ENCODE assay signal across 8 mouse cellular contexts in the genomic region with DNA sequence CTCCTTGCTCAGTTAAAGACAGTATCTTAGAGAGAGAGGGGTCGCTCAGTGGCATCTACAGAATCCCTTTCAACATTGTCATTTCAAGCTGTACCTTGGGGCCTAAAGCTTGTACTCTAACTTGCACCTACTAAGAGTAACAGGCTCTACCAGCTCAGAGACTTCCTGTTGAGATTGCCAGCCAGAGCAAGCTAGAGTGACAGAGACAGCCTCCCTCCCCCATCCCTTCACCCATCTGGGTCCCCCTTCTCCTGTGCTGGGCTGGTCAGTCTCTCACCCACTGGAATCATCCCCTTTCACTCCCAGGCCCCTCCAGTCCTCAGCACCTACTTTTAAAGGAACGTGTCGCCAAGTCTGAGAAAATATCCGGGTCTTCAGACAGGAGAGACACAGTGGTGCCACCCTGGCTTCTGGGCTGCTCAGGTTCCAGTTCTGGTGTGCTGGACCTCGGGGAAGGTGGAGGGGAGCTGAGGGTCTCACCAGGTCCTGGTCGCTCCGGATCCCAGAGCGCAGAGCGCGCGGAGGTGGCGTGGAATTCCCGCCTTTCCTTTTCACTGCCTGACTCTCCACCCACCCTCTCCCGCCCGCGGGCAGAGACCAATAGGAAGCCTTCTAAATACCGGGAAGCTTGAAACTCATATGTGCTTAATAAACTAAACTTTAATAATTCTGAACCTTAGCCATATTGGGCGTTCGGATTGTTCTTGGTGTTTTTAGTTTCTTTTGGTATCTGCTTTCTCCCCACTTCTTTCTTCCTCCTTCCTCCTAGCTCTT. TPM values are rescaled to one million over a fixed set of nuclear protein-coding genes. Genes with fewer than 3 reads are reported as not detected.
A peak's percentile ranks its signal among the peaks of the same experiment; 100 is the strongest.
DNase-seq lines count a peak whose midpoint lies in the region; ATAC-seq and TF ChIP-seq lines count a peak whose summit lies in the region.
"Not testable (repeated sequence)": the region's sequence is repeated elsewhere in the genome, so short reads cannot be mapped to it uniquely, and the experiment has no call there.

No protein-coding gene starts in this region.

- ATAC-seq in forebrain, postnatal 0 days, result peak; percentile 42; the same call in 1 of the 2 replicates
- peak; percentile 25 to 40; a peak in 3 of 4 replicates for ATAC-seq in hematopoietic stem cell, adult 5-6 weeks (replicated peaks in 1 of 2; ENCODE audit: insufficient read depth in 1 of 2, low FRiP score in 2 of 2, low TSS enrichment in 1 of 2, low read depth in 1 of 2, poor library complexity in 2 of 2, severe bottlenecking in 2 of 2)
- peak; percentile 90 for ATAC-seq in lung, embryonic 14.5 days (ENCODE audit: insufficient read depth)
- peak; percentile 74; the same call in 1 of the 2 replicates for ATAC-seq in stomach, postnatal 0 days (ENCODE audit: low FRiP score, low TSS enrichment)

- TF ChIP-seq EP300 in stomach, postnatal 0 days (optimal IDR thresholded peaks at IDR 0.05), result not testable (repeated sequence)

- H3ac ChIP-seq in myocyte (ENCODE audit: control insufficient read depth, insufficient read length), result not testable (repeated sequence)

- not testable (repeated sequence) for TF ChIP-seq CTCF in forebrain, postnatal 0 days (IDR thresholded peaks at IDR 0.05; ENCODE audit: low read depth); lung, embryonic 14.5 days (IDR thresholded peaks at IDR 0.05; ENCODE audit: low read depth); stomach, postnatal 0 days (IDR thresholded peaks at IDR 0.05; ENCODE audit: low read depth)

- not testable (repeated sequence) for H3K27ac ChIP-seq in forebrain, postnatal 0 days (ENCODE audit: low read depth, low read length); stomach, postnatal 0 days (replicated peaks)
- H3K27ac ChIP-seq in lung, embryonic 14.5 days (ENCODE audit: low read depth), result peak overlapping the region; percentile 71; the same call in 1 of the 2 replicates

- peak overlapping the region; percentile 57 for H3K4me2 ChIP-seq in forebrain, postnatal 0 days (ENCODE audit: low read depth)
- H3K4me2 ChIP-seq in lung, embryonic 14.5 days, result peak overlapping the region; percentile 81
- H3K4me2 ChIP-seq in myocyte (ENCODE audit: low read depth), result peak overlapping the region; percentile 78
- peak overlapping the region; percentile 57 for H3K4me2 ChIP-seq in stomach, postnatal 0 days (replicated peaks; ENCODE audit: low read depth)

- H3K79me2 ChIP-seq in myocyte (ENCODE audit: control insufficient read depth, insufficient read depth), result not testable (repeated sequence)

- H3K9me3 ChIP-seq in forebrain, postnatal 0 days (ENCODE audit: low read length); lung, embryonic 14.5 days (ENCODE audit: low read depth, low read length); stomach, postnatal 0 days (ENCODE audit: control insufficient read depth, low read length): not testable (repeated sequence)

- H3K4me1 ChIP-seq in forebrain, postnatal 0 days (ENCODE audit: insufficient read depth); lung, embryonic 14.5 days (ENCODE audit: insufficient read depth); stomach, postnatal 0 days (replicated peaks; ENCODE audit: control insufficient read depth, insufficient read depth): not testable (repeated sequence)

- peak; percentile 67 for DNase-seq in CD4-positive, CD25-positive, alpha-beta regulatory T cell, adult 2 months (ENCODE audit: low read depth, low spot score)
- DNase-seq in cerebellum, postnatal 10 days, result peak; percentile 30 to 45
- peak; percentile 31 for DNase-seq in forebrain, postnatal 0 days
- peak; percentile 44 to 62 for DNase-seq in kidney, postnatal 25 days
- DNase-seq in lung, embryonic 14.5 days, result peak; percentile 83
- peak; percentile 71 for DNase-seq in stomach, postnatal 0 days (ENCODE audit: low spot score)

- peak overlapping the region; percentile 31; the same call in 1 of the 2 replicates for H3K9ac ChIP-seq in forebrain, postnatal 0 days
- peak overlapping the region; percentile 64 for H3K9ac ChIP-seq in lung, embryonic 14.5 days
- not testable (repeated sequence) for H3K9ac ChIP-seq in stomach, postnatal 0 days (ENCODE audit: low read length)

- TF ChIP-seq POLR2A in myocyte (IDR thresholded peaks at IDR 0.05; ENCODE audit: insufficient read length, low read depth), result not testable (repeated sequence)

- H3K4me3 ChIP-seq in forebrain, postnatal 0 days (ENCODE audit: low read depth, low read length), result peak overlapping the region; percentile 36
- peak overlapping the region; percentile 45 for H3K4me3 ChIP-seq in lung, embryonic 14.5 days (ENCODE audit: low read depth, low read length)
- peak overlapping the region; percentile 28 for H3K4me3 ChIP-seq in myocyte
- H3K4me3 ChIP-seq in stomach, postnatal 0 days (ENCODE audit: low read depth, low read length), result peak overlapping the region; percentile 44

- WGBS in forebrain, postnatal 0 days, result 11% methylated on average over 19 of the region's 19 CpGs
- 10% methylated on average over 19 of the region's 19 CpGs for WGBS in lung, embryonic 14.5 days
- 14% methylated on average over 19 of the region's 19 CpGs for WGBS in stomach, postnatal 0 days

- not testable (repeated sequence) for H3K36me3 ChIP-seq in forebrain, postnatal 0 days (ENCODE audit: insufficient read depth); myocyte (ENCODE audit: control insufficient read depth, insufficient read depth); stomach, postnatal 0 days (ENCODE audit: control insufficient read depth, insufficient read depth, low read length)
- H3K36me3 ChIP-seq in lung, embryonic 14.5 days (ENCODE audit: insufficient read depth), result peaks cover 16% of the 10 kb centered on the region

- not testable (repeated sequence) for H3K27me3 ChIP-seq in forebrain, postnatal 0 days (ENCODE audit: insufficient read depth, low read length); lung, embryonic 14.5 days (ENCODE audit: insufficient read depth, low read length); myocyte (ENCODE audit: control insufficient read depth, insufficient read depth, insufficient read length); stomach, postnatal 0 days (ENCODE audit: control insufficient read depth, insufficient read depth, low read length)

RNA-seq across cellular contexts. Expression of a gene that starts 0.8 kb away (rescaled TPM):
- 1.3 and 2.2 TPM in 2 replicates for total RNA-seq in forebrain, postnatal 0 days (2014; rRNA removed)
- 0.93 and 1.3 TPM in 2 replicates for polyA plus RNA-seq in forebrain, postnatal 0 days (2015; fragmentation: Nextera tagmentation; extraction: Ambion mirVana)
- 50.1 and 52.5 TPM in 2 replicates for total RNA-seq in hematopoietic stem cell, adult 5-6 weeks (2017)
- 34.4 and 36.1 TPM in 2 replicates for polyA plus RNA-seq in lung, embryonic 14.5 days (2014; fragmentation: Nextera tagmentation; extraction: Ambion mirVana)
- polyA plus RNA-seq in myocyte (2012; fragmentation: generic; extraction: Trizol), result 0.22 TPM
- polyA plus RNA-seq in stomach, postnatal 0 days (2015; fragmentation: Nextera tagmentation; extraction: Ambion mirVana), result 4.4 and 5.1 TPM in 2 replicates

RNA-seq across cellular contexts. Expression of a gene that starts 29.8 kb away (rescaled TPM):
- total RNA-seq in forebrain, postnatal 0 days (2014; rRNA removed), result 0.23 and 0.29 TPM in 2 replicates
- polyA plus RNA-seq in forebrain, postnatal 0 days (2015; fragmentation: Nextera tagmentation; extraction: Ambion mirVana), result 0.06 and 0.27 TPM in 2 replicates
- total RNA-seq in hematopoietic stem cell, adult 5-6 weeks (2017), result 44.3 and 56.4 TPM in 2 replicates
- polyA plus RNA-seq in lung, embryonic 14.5 days (2014; fragmentation: Nextera tagmentation; extraction: Ambion mirVana), result 0.55 and 0.75 TPM in 2 replicates
- polyA plus RNA-seq in myocyte (2012; fragmentation: generic; extraction: Trizol), result not detected
- polyA plus RNA-seq in stomach, postnatal 0 days (2015; fragmentation: Nextera tagmentation; extraction: Ambion mirVana), result 0.33 and 0.35 TPM in 2 replicates

RNA-seq across cellular contexts. Expression of a gene that starts 39.6 kb away (rescaled TPM):
- 2.6 and 5.4 TPM in 2 replicates for total RNA-seq in forebrain, postnatal 0 days (2014; rRNA removed)
- 1.5 and 2.4 TPM in 2 replicates for polyA plus RNA-seq in forebrain, postnatal 0 days (2015; fragmentation: Nextera tagmentation; extraction: Ambion mirVana)
- total RNA-seq in hematopoietic stem cell, adult 5-6 weeks (2017), result 14.1 and 30.8 TPM in 2 replicates
- polyA plus RNA-seq in lung, embryonic 14.5 days (2014; fragmentation: Nextera tagmentation; extraction: Ambion mirVana), result 1.5 and 1.6 TPM in 2 replicates
- polyA plus RNA-seq in myocyte (2012; fragmentation: generic; extraction: Trizol), result 0.11 TPM
- polyA plus RNA-seq in stomach, postnatal 0 days (2015; fragmentation: Nextera tagmentation; extraction: Ambion mirVana), result 2.6 TPM in 2 replicates

Comparison
In these comparisons a context has a peak if more than half of its experiments do, and no peak if none do; other contexts are left out.
1. DNase-seq: peak in every context shown above with its lines; median percentile 83 in lung, embryonic 14.5 days; 71 in stomach, postnatal 0 days; 67 in CD4-positive, CD25-positive, alpha-beta regulatory T cell, adult 2 months; 53 in kidney, postnatal 25 days; 38 in cerebellum, postnatal 10 days; 31 in forebrain, postnatal 0 days.
2. ATAC-seq: peak in every context shown above with its lines; median percentile 90 in lung, embryonic 14.5 days; 74 in stomach, postnatal 0 days; 42 in forebrain, postnatal 0 days; 32 in hematopoietic stem cell, adult 5-6 weeks.